Mouse (Mus musculus) spleen, postnatal 36 days (tissue): ENCODE measurements around the gene Nckap1l.

ENCODE experiments used
- DNase-seq, 2 experiments: peaks; one replicate each; pipeline ENCODE4 v3.0.0; 2022; ENCODE audit warnings: low spot score in 2 of 2, mixed read lengths in 1 of 2

Nckap1l gene

GRCm38 (mm10) chr15:103500723-103501122 is 47.1 kb downstream of the Nckap1l start:
- DNase-seq, result no peak

GRCm38 (mm10) chr15:103501186-103501585 is 47.6 kb downstream of the Nckap1l start:
- DNase-seq, result no peak

GRCm38 (mm10) chr15:103502435-103503250 is 49.0 kb downstream of the Nckap1l start, which contains the start of gene Pde1b:
Gene Pde1b, plus strand, starts transcription at chr15:103503034.
- DNase-seq, result peak; percentile 45 to 47

GRCm38 (mm10) chr15:103503251-103503600 is 49.6 kb downstream of the Nckap1l start:
- DNase-seq, result no peak

- DNase-seq, result no peak
These were observed 50.1 kb downstream of the Nckap1l start for GRCm38 (mm10) chr15:103503660-103504059.

GRCm38 (mm10) chr15:103509317-103509716 is 55.7 kb downstream of the Nckap1l start:
- DNase-seq, result no peak

- DNase-seq, result no peak
These were observed 58.1 kb downstream of the Nckap1l start for GRCm38 (mm10) chr15:103511652-103512051.

- DNase-seq, result no peak
These were observed 60.0 kb downstream of the Nckap1l start for GRCm38 (mm10) chr15:103513621-103514031.

GRCm38 (mm10) chr15:103514119-103514518 is 60.5 kb downstream of the Nckap1l start:
- DNase-seq, result peak; percentile 47 to 59

GRCm38 (mm10) chr15:103514914-103515313 is 61.3 kb downstream of the Nckap1l start:
- DNase-seq, result peak; percentile 13 to 18

- DNase-seq, result no peak
These were observed 65.2 kb downstream of the Nckap1l start for GRCm38 (mm10) chr15:103518600-103519385.

- no peak for DNase-seq
These were observed 66.1 kb downstream of the Nckap1l start for GRCm38 (mm10) chr15:103519386-103520378.

GRCm38 (mm10) chr15:103522458-103523099 is 69.0 kb downstream of the Nckap1l start:
- no peak for DNase-seq

- DNase-seq, result no peak
These were observed 69.6 kb downstream of the Nckap1l start for GRCm38 (mm10) chr15:103523156-103523555.

GRCm38 (mm10) chr15:103530372-103530771 is 76.8 kb downstream of the Nckap1l start:
- DNase-seq, result peak; percentile 5 to 12

GRCm38 (mm10) chr15:103534054-103534620 is 80.5 kb downstream of the Nckap1l start:
- DNase-seq, result no peak

GRCm38 (mm10) chr15:103535030-103535429 is 81.4 kb downstream of the Nckap1l start:
- DNase-seq, result no peak

- no peak for DNase-seq
These were observed 82.2 kb downstream of the Nckap1l start for GRCm38 (mm10) chr15:103535786-103536185.

- no peak for DNase-seq
These were observed 82.9 kb downstream of the Nckap1l start for GRCm38 (mm10) chr15:103536456-103536855.

GRCm38 (mm10) chr15:103537011-103537821 is 83.6 kb downstream of the Nckap1l start:
- no peak for DNase-seq
